Mouse (Mus musculus): ENCODE measurements around the gene Ern1. TPM values are rescaled to one million over a fixed set of nuclear protein-coding genes. Genes with fewer than 3 reads are reported as not detected.

The Ern1 gene
- polyA plus RNA-seq, 1 experiment from 2014 or later, result 6.3 TPM

DNA sequence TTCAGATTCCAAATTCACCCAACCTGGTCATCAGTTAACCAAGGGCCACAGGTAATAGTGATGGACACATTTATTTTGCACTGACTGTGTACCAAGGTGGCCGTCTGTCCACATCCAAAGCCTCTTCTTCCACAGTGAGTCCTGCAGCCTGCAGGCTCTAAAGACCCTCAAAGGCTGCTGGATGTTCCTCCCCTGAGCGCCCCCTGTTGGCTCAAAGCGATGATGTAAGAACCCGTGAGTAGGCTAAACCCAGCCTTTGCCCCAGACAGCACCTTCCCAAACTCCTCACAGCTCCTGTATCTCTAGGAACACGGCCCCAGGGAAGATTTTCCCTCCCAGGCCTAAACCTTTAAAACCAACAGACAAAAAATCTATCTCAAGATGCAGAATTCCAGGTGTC lies 128.3 kb downstream of the Ern1 start:
- no peaks in the 10 kb centered on the region for H3K36me3 ChIP-seq
- H3K4me3 ChIP-seq (replicated peaks), result no peak overlapping the region
- no peak overlapping the region for H3K4me2 ChIP-seq (replicated peaks)
- WGBS, result 21% methylated on average over 5 of the region's 5 CpGs
- no peaks in the 10 kb centered on the region for H3K4me1 ChIP-seq
- no peaks in the 10 kb centered on the region for H3K27me3 ChIP-seq
- no peak overlapping the region for H3K9ac ChIP-seq
- H3K9me3 ChIP-seq (replicated peaks), result no peaks in the 10 kb centered on the region
- ATAC-seq (ENCODE audit: insufficient number of reproducible peaks, low FRiP score, low TSS enrichment, low read depth), result no peak
- no peak overlapping the region for H3K27ac ChIP-seq (replicated peaks)

DNA sequence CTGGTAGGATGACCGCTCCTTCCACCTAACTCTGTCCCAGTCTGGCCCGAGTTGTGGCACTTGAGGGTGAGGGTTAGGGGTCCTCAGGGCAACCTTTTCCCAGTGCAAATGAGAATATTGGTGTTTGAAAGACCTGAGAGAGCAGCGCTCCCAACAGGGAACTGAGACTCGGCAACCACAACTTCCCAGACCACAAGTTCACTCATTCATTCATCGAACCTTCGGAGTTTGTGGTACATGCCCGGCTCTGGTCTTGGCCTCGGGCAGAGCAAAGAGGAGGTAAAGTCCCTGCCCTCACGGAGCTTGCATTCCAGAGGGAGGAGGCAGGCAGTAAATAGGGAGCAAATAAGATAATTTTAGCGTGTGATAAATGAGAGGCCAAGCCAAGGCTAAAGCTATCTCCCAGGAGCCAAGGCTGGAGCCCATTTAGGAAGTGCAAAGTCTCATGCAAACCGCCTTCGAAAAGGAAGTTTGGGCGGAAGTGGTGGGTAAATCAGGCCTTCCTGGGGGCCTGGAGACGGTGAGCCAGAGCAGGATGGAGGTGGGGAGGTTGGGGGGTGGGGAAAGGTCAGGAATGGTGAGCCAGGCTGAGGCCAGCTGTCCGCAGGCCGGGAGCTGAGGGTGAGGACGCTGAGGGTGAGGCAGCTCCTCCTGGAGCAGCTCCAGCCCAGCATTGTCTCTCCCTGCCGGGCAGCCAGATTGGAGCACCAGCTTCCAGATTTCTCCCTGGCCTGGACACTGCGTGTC lies 132.1 kb downstream of the Ern1 start:
- no peak overlapping the region for H3K4me2 ChIP-seq (replicated peaks)
- no peak overlapping the region for H3K27ac ChIP-seq (replicated peaks)
- H3K4me3 ChIP-seq (replicated peaks), result no peak overlapping the region
- H3K9ac ChIP-seq, result no peak overlapping the region
- H3K36me3 ChIP-seq, result no peaks in the 10 kb centered on the region
- no peaks in the 10 kb centered on the region for H3K9me3 ChIP-seq (replicated peaks)
- no peak for ATAC-seq (ENCODE audit: insufficient number of reproducible peaks, low FRiP score, low TSS enrichment, low read depth)
- no peaks in the 10 kb centered on the region for H3K27me3 ChIP-seq
- WGBS, result 61% methylated on average over 19 of the region's 19 CpGs
- H3K4me1 ChIP-seq, result no peaks in the 10 kb centered on the region

DNA sequence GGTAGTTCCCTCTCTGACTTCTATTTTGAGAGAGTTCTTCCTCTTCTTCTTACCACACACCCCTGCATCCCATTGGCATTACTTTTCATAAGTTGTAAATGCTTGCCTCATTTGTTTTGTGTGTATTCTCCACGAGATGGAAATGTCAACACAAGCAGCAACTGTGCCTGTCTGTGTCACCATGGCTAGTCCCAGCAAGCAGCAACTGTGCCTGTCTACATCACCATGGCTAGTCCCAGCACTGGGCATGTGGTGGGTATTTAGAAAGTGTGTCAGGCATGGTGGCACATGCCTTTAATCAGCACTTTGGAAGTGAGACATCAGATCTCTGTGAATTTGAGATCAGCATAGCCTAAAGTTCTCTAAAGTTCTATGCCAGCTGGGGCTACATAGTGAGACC lies 133.5 kb downstream of the Ern1 start:
- H3K36me3 ChIP-seq, result no peaks in the 10 kb centered on the region
- no peaks in the 10 kb centered on the region for H3K27me3 ChIP-seq
- no peaks in the 10 kb centered on the region for H3K4me1 ChIP-seq
- H3K27ac ChIP-seq (replicated peaks), result no peak overlapping the region
- no peaks in the 10 kb centered on the region for H3K9me3 ChIP-seq (replicated peaks)
- WGBS, result 56% methylated on average over 1 of the region's 1 CpGs
- no peak overlapping the region for H3K4me3 ChIP-seq (replicated peaks)
- H3K9ac ChIP-seq, result no peak overlapping the region
- ATAC-seq (ENCODE audit: insufficient number of reproducible peaks, low FRiP score, low TSS enrichment, low read depth), result no peak
- no peak overlapping the region for H3K4me2 ChIP-seq (replicated peaks)

GRCm38 (mm10) chr11:106353188-106353587 lies 134.5 kb downstream of the Ern1 start, which contains the start of gene Scn4a:
Gene Scn4a, minus strand, starts transcription at chr11:106353288.
- H3K36me3 ChIP-seq, result no peaks in the 10 kb centered on the region
- no peak within 1 kb of the TSS for H3K4me3 ChIP-seq (replicated peaks)
- WGBS, result 83% methylated on average over 12 of the region's 12 CpGs
- H3K27me3 ChIP-seq, result no peaks in the 10 kb centered on the region
- no peak within 1 kb of the TSS for H3K4me2 ChIP-seq (replicated peaks)
- ATAC-seq (ENCODE audit: insufficient number of reproducible peaks, low FRiP score, low TSS enrichment, low read depth), result no peak
- no peaks in the 10 kb centered on the region for H3K4me1 ChIP-seq
- no peaks in the 10 kb centered on the region for H3K9me3 ChIP-seq (replicated peaks)
- H3K9ac ChIP-seq, result no peak within 1 kb of the TSS
- H3K27ac ChIP-seq (replicated peaks), result no peak within 1 kb of the TSS

- Histone ChIP-seq H3K4me2 (replicated peaks) (no peak overlapping the region), H3K4me3 (replicated peaks) (no peak overlapping the region), H3K27me3 (no peaks in the 10 kb centered on the region), H3K27ac (replicated peaks) (no peak overlapping the region), H3K9me3 (replicated peaks) (no peaks in the 10 kb centered on the region), H3K9ac (no peak overlapping the region), H3K36me3 (no peaks in the 10 kb centered on the region), H3K4me1 (no peaks in the 10 kb centered on the region)
- 68% methylated on average over 4 of the region's 4 CpGs for WGBS
- no peak for ATAC-seq (ENCODE audit: insufficient number of reproducible peaks, low FRiP score, low TSS enrichment, low read depth)
Measured at GRCm38 (mm10) chr11:106351941-106352340, 135.7 kb downstream of the Ern1 start.

- no peak for ATAC-seq (ENCODE audit: insufficient number of reproducible peaks, low FRiP score, low TSS enrichment, low read depth)
- H3K4me1 ChIP-seq, result no peaks in the 10 kb centered on the region
- H3K36me3 ChIP-seq, result no peaks in the 10 kb centered on the region
- H3K9ac ChIP-seq, result no peak overlapping the region
- no peaks in the 10 kb centered on the region for H3K27me3 ChIP-seq
- no peaks in the 10 kb centered on the region for H3K9me3 ChIP-seq (replicated peaks)
- H3K27ac ChIP-seq (replicated peaks), result no peak overlapping the region
- WGBS, result 53% methylated on average over 3 of the region's 3 CpGs
- no peak overlapping the region for H3K4me3 ChIP-seq (replicated peaks)
- H3K4me2 ChIP-seq (replicated peaks), result no peak overlapping the region
Measured at GRCm38 (mm10) chr11:106351253-106351652, 136.4 kb downstream of the Ern1 start.

DNA sequence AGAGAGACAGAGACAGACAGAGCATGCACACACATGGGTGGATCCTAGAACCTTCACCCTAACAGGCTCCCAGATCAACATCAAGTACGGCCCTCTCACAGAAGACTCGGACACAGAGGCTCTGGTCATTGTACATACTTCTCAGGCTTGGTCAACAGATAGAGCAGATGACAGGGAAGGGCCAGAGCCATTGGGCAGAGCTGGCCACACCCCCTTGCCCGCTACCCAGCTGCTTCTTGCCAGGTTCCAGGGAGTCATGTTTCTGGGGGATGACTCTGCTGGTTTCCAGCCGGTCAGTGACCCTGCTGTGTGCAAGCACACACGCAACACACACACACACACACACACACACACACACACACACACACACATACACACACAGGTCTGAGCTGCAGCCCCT lies 136.8 kb downstream of the Ern1 start:
- ATAC-seq (ENCODE audit: insufficient number of reproducible peaks, low FRiP score, low TSS enrichment, low read depth), result no peak
- Histone ChIP-seq H3K4me2 (replicated peaks) (no peak overlapping the region), H3K36me3 (no peaks in the 10 kb centered on the region), H3K4me3 (replicated peaks) (no peak overlapping the region), H3K27me3 (no peaks in the 10 kb centered on the region), H3K27ac (replicated peaks) (no peak overlapping the region), H3K4me1 (no peaks in the 10 kb centered on the region), H3K9ac (no peak overlapping the region), H3K9me3 (replicated peaks) (no peaks in the 10 kb centered on the region)
- 33% methylated on average over 5 of the region's 5 CpGs for WGBS

DNA sequence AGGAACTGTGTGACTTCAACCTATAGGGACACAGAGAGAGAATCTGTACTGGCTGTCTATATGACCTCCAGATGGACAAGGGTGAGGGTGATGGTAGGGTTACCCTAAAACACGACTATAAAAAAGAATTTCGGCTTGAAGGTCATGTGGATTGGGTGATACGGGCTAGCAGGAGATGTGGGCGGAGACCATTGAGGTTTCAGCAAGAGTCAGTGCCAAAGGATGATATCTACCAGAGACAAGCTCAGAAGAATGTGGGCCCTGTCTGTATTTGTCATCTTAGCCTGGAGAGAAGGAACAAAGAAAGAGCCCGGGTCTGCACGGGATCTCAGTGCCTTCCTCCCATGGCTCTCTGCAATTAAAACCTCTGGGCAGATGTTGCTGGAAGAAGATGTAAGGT lies 137.9 kb downstream of the Ern1 start:
- Histone ChIP-seq H3K27me3 (no peaks in the 10 kb centered on the region), H3K9me3 (replicated peaks) (no peaks in the 10 kb centered on the region), H3K9ac (no peak overlapping the region), H3K27ac (replicated peaks) (no peak overlapping the region), H3K4me3 (replicated peaks) (no peak overlapping the region), H3K4me2 (replicated peaks) (no peak overlapping the region), H3K36me3 (no peaks in the 10 kb centered on the region), H3K4me1 (0 out of 2 replicates have a peak, but pooled peaks cover 4% of the 10 kb centered on the region)
- 86% methylated on average over 6 of the region's 6 CpGs for WGBS
- no peak for ATAC-seq (ENCODE audit: insufficient number of reproducible peaks, low FRiP score, low TSS enrichment, low read depth)

DNA sequence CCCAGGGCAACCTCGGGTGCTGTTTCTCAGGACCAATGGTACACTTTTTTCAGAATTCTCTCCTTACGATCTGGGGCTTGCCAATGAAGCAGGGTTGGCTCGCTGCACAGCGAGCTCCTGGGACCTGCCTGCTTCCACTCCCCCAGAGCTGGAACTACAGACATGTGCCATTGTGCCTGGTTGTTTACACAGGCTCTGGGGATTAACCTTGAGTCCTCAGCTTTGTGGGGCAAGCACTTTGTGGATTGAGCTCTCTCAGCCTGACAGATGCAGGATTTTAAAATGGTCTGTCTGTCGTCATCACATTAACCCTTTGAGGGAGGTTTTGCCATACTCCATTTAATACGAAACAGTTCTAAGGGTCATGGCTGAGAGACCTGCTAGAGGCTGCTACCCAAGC lies 142.7 kb downstream of the Ern1 start:
- Histone ChIP-seq H3K9me3 (replicated peaks) (no peaks in the 10 kb centered on the region), H3K4me3 (replicated peaks) (no peak overlapping the region), H3K27ac (replicated peaks) (no peak overlapping the region), H3K27me3 (no peaks in the 10 kb centered on the region), H3K4me2 (replicated peaks) (no peak overlapping the region), H3K9ac (no peak overlapping the region), H3K4me1 (0 out of 2 replicates have a peak, but pooled peaks cover 4% of the 10 kb centered on the region), H3K36me3 (no peaks in the 10 kb centered on the region)
- WGBS, result 23% methylated on average over 6 of the region's 6 CpGs
- ATAC-seq (ENCODE audit: insufficient number of reproducible peaks, low FRiP score, low TSS enrichment, low read depth), result no peak

Other genes starting within 250 kb of the Ern1 start
- gene Ftsj3, start 231.8 kb downstream of the Ern1 start, polyA plus RNA-seq (2015; fragmentation: Nextera tagmentation; extraction: Ambion mirVana), result 53.7 and 54.7 TPM in 2 replicates
- 279 and 291 TPM in 2 replicates for gene Psmc5, start 231.7 kb downstream of the Ern1 start, polyA plus RNA-seq (2015; fragmentation: Nextera tagmentation; extraction: Ambion mirVana)
- 120 TPM in 2 replicates for gene Smarcd2, start 214.9 kb downstream of the Ern1 start, polyA plus RNA-seq (2015; fragmentation: Nextera tagmentation; extraction: Ambion mirVana)
- 0.46 and 0.71 TPM in 2 replicates for gene Tcam1, start 211.2 kb downstream of the Ern1 start, polyA plus RNA-seq (2015; fragmentation: Nextera tagmentation; extraction: Ambion mirVana)
- gene Gh, start 186.0 kb downstream of the Ern1 start, polyA plus RNA-seq (2015; fragmentation: Nextera tagmentation; extraction: Ambion mirVana), result not detected in 2 replicates
- gene Cd79b, start 173.1 kb downstream of the Ern1 start, polyA plus RNA-seq (2015; fragmentation: Nextera tagmentation; extraction: Ambion mirVana), result 2.3 and 3.4 TPM in 2 replicates
- gene Scn4a, start 134.6 kb downstream of the Ern1 start, polyA plus RNA-seq (2015; fragmentation: Nextera tagmentation; extraction: Ambion mirVana), result 0.59 and 0.68 TPM in 2 replicates
- gene Prr29, start 122.4 kb downstream of the Ern1 start, polyA plus RNA-seq (2015; fragmentation: Nextera tagmentation; extraction: Ambion mirVana), result 2.9 and 4.7 TPM in 2 replicates
- gene Icam2, start 99.8 kb downstream of the Ern1 start, polyA plus RNA-seq (2015; fragmentation: Nextera tagmentation; extraction: Ambion mirVana), result 39.4 and 43.2 TPM in 2 replicates
- 11.7 and 11.9 TPM in 2 replicates for gene Tex2, start 125.6 kb upstream of the Ern1 start, polyA plus RNA-seq (2015; fragmentation: Nextera tagmentation; extraction: Ambion mirVana)

All from embryonic facial prominence, embryonic 15.5 days (tissue).